Mouse (Mus musculus) kidney, embryonic 15.5 days (tissue): ENCODE measurements at regions not wholly inside any gene's neighbourhood (a gene's known extent, or its start where the extent isn't known, plus 50 kb on each side); places are given as distances from the start of the nearest gene placed in this dataset.
"Not testable (repeated sequence)": the region's sequence is repeated elsewhere in the genome, so short reads cannot be mapped to it uniquely, and the experiment has no call there.

Experiments used
- ATAC-seq: fragments of 200-750 bp; cut with Nextera tagmentation; replicated peaks from 2 replicates; pipeline ENCODE4 v1.8.0; 2017; ENCODE audit warnings: moderate TSS enrichment; ENCODE audit not compliant: low FRiP score
- H3K27ac ChIP-seq: fragments of 300-500 bp; sonication (generic); 2 replicates; pipeline ENCODE4 v1.5.1; 2015; ENCODE audit warnings: mild to moderate bottlenecking, inconsistent platforms
- H3K27me3 ChIP-seq: fragments of 300-500 bp; sonication (generic); 2 replicates; pipeline ENCODE4 v1.6.1; 2015; ENCODE audit warnings: inconsistent platforms
- H3K36me3 ChIP-seq: fragments of 300-500 bp; sonication (generic); 2 replicates; pipeline ENCODE4 v1.6.1; 2015; ENCODE audit warnings: inconsistent platforms
- H3K4me1 ChIP-seq: fragments of 300-500 bp; sonication (generic); 2 replicates; pipeline ENCODE4 v1.6.1; 2015; ENCODE audit warnings: inconsistent platforms
- H3K4me2 ChIP-seq: fragments of 300-500 bp; sonication (generic); 2 replicates; pipeline ENCODE4 v1.6.1; 2015; ENCODE audit warnings: moderate library complexity, mild to moderate bottlenecking, inconsistent platforms
- H3K4me3 ChIP-seq: fragments of 300-500 bp; sonication (generic); replicated peaks from 2 replicates; pipeline ENCODE4 v1.5.1; 2015; ENCODE audit warnings: mild to moderate bottlenecking, inconsistent platforms
- H3K9ac ChIP-seq: fragments of 300-500 bp; sonication (generic); 2 replicates; pipeline ENCODE4 v1.6.1; 2015; ENCODE audit warnings: mild to moderate bottlenecking, inconsistent platforms
- H3K9me3 ChIP-seq: fragments of 300-500 bp; sonication (generic); replicated peaks from 2 replicates; pipeline ENCODE4 v1.6.1; 2016; ENCODE audit warnings: inconsistent platforms
- WGBS: fragments of 180-500 bp; shearing (Covaris S2); methylation state at CpG from one replicate; pipeline ENCODE4 v1.1.7; 2015; ENCODE audit warnings: mixed read lengths; 5-methylcytosine and 5-hydroxymethylcytosine counted together

DNA sequence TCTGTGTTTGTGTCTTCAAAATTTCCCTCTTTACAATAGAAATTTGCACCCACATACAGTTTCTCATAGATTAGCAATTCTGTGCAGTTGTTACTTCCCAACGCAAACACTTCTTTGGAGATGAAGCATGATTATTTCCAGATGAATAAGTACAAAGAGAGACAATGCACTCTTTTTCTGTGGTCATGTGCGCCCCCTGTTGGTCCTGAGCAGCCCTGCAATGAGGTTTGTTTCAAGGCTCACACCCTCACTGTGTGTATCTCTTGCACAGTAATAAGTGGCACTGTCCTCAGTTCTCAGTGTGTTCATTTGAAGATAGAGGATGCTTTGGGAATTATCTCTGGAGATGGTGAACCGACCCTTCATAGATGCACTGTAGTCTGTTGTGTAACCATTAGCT lies 368.1 kb downstream of the Adam6a start:
- no peak overlapping the region for H3K4me3 ChIP-seq
- H3K9ac ChIP-seq: no peak overlapping the region
- no peaks in the 10 kb centered on the region for H3K9me3 ChIP-seq
- H3K4me2 ChIP-seq: no peak overlapping the region
- H3K27ac ChIP-seq: no peak overlapping the region
- ATAC-seq: no peak
- H3K36me3 ChIP-seq: no peaks in the 10 kb centered on the region
- no peaks in the 10 kb centered on the region for H3K27me3 ChIP-seq
- no peaks in the 10 kb centered on the region for H3K4me1 ChIP-seq
- 42% methylated on average over 3 of the region's 3 CpGs for WGBS

- Histone ChIP-seq H3K4me1 (no peaks in the 10 kb centered on the region), H3K4me3 (no peak overlapping the region), H3K4me2 (no peak overlapping the region), H3K36me3 (no peaks in the 10 kb centered on the region), H3K27ac (no peak overlapping the region), H3K9me3 (no peaks in the 10 kb centered on the region), H3K9ac (no peak overlapping the region), H3K27me3 (no peaks in the 10 kb centered on the region)
- ATAC-seq: no peak
These were observed 397.0 kb downstream of the Adam6a start for GRCm38 (mm10) chr12:113940721-113941120.

- H3K27me3 ChIP-seq, H3K4me3 ChIP-seq, H3K4me1 ChIP-seq, H3K36me3 ChIP-seq, H3K4me2 ChIP-seq, H3K9me3 ChIP-seq, H3K9ac ChIP-seq, H3K27ac ChIP-seq, ATAC-seq: not testable (repeated sequence)
- whole genome bisulfite sequencing: 44% methylated on average over 1 of the region's 1 CpGs
These were observed 400.1 kb downstream of the Adam6a start for GRCm38 (mm10) chr12:113943661-113944327.

DNA sequence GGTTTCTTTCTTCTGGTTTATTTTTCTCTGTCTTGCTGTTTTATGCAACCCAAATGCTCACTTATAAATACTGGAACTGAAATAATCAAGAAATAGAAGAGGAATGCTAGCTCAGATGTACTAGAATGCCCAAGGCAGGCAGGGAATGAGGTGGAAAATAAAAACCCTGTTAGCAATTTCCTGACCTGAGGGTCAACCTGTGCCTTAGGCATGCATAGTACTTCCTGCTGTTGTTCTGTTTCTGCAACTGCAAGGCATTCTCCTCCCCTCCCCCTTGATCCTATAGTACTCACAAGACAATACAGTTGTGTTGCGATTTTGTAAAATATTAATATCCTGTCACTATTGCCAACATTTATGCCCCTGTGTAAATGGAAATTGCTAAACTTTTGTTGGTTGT lies 402.1 kb downstream of the Adam6a start:
- not testable (repeated sequence) for H3K4me3 ChIP-seq, H3K27me3 ChIP-seq, H3K27ac ChIP-seq, H3K4me2 ChIP-seq, H3K4me1 ChIP-seq, H3K36me3 ChIP-seq, H3K9me3 ChIP-seq, H3K9ac ChIP-seq, ATAC-seq
- WGBS: 82% methylated on average over 1 of the region's 1 CpGs

DNA sequence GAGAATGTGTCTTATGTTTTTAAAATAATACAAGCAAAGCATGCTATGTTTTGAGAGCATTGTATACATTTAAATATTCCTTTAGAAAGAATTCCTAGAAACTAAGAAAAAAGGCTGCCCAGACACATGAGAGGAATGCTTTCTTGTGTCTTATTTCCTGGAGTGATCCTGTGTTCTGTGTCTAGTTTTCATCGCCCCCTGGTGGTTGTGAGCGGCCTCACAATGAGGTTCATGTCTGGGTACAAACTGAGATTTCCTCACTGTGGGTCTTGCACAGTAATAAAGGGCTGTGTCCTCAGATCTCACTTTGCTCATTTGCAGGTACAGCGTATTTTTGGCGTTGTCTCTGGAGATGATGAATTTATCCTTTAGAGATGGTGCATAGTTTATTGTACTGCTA lies 404.3 kb downstream of the Adam6a start:
- not testable (repeated sequence) for H3K4me3 ChIP-seq, ATAC-seq, H3K36me3 ChIP-seq, H3K9ac ChIP-seq, H3K9me3 ChIP-seq, H3K27ac ChIP-seq, H3K4me1 ChIP-seq, H3K27me3 ChIP-seq, H3K4me2 ChIP-seq
- 23% methylated on average over 4 of the region's 4 CpGs for WGBS

DNA sequence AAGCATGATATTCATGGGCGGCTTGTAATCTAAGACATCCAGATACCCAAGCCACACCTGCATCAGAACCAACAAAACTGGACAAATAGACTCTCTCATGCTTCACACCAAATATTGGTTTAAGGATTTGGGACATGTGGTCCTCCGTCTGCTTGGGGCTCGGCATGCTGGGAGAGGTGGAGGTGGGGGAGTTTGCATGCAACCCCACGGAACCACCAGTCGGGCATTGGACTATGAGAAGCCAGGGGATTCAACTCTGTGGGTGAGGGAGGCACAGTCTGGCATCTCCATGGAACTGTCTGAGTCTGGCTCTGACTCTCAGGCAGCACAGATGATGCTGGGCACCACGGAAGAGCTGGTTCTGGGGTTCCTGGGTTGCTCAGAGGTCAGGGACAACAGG lies 430.6 kb downstream of the Adam6a start:
- Histone ChIP-seq H3K9me3 (no peaks in the 10 kb centered on the region; the same call in 1 of the 2 replicates), H3K4me3 (no peak overlapping the region), H3K4me1 (no peaks in the 10 kb centered on the region), H3K27me3 (no peaks in the 10 kb centered on the region), H3K4me2 (no peak overlapping the region), H3K9ac (no peak overlapping the region), H3K27ac (no peak overlapping the region), H3K36me3 (no peaks in the 10 kb centered on the region)
- WGBS: 85% methylated on average over 6 of the region's 6 CpGs
- ATAC-seq: no peak

DNA sequence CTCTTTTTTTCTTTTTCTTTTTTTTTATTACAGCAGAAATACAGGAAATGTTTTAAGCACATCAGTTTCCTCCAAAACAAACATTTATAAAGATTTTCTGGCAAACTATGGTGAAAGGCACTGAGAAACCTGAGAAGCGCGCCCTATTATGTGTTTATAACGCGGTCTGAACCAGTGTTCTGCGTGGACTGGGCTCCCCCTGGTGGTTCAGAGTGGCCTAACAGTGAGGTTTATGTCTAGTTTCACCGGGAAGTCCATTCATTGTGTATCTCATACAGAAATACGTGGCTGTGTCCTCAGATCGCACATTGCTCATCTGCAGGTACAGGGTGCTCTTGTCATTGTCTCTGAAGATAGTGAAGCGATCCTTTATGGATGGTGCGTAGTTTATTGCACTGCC lies 437.9 kb downstream of the Adam6a start:
- H3K27ac ChIP-seq, ATAC-seq, H3K4me2 ChIP-seq, H3K9me3 ChIP-seq, H3K9ac ChIP-seq, H3K36me3 ChIP-seq, H3K4me3 ChIP-seq, H3K27me3 ChIP-seq, H3K4me1 ChIP-seq: not testable (repeated sequence)
- 30% methylated on average over 10 of the region's 10 CpGs for WGBS

- Histone ChIP-seq H3K4me2 (no peak overlapping the region), H3K4me3 (no peak overlapping the region), H3K4me1 (no peaks in the 10 kb centered on the region), H3K9ac (no peak overlapping the region), H3K27me3 (no peaks in the 10 kb centered on the region), H3K9me3 (no peaks in the 10 kb centered on the region), H3K27ac (no peak overlapping the region), H3K36me3 (no peaks in the 10 kb centered on the region)
- 71% methylated on average over 5 of the region's 5 CpGs for WGBS
- 0 out of 2 replicates have a peak, but pooled peaks have one; percentile 58 for ATAC-seq
These were observed 443.7 kb downstream of the Adam6a start for GRCm38 (mm10) chr12:113987233-113987990.

- WGBS: 78% methylated on average over 2 of the region's 2 CpGs
These were observed 448.7 kb downstream of the Adam6a start for GRCm38 (mm10) chr12:113992425-113992824.

DNA sequence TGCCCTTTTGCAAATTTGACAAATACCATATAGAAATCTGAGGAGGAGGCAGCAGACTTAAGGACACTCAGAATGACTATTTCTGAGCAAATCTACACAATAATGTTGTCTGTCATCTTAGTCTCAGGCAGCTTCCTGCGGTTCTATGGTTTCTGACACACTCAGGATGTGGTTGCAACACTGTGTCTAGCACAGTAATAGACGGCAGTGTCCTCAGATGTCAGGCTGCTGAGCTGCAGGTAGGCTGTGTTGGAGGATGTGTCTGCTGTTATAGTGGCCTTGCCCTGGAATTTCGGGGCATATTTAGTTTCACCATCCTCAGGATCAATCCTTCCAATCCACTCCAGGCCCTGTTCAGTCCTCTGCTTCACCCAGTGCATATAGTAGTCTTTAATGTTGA lies 450.6 kb downstream of the Adam6a start:
- not testable (repeated sequence) for H3K4me1 ChIP-seq, H3K27ac ChIP-seq, H3K4me2 ChIP-seq, ATAC-seq, H3K9ac ChIP-seq, H3K4me3 ChIP-seq, H3K9me3 ChIP-seq, H3K27me3 ChIP-seq, H3K36me3 ChIP-seq
- 67% methylated on average over 3 of the region's 3 CpGs for WGBS

More at GRCm38 (mm10) chr12:113992425-113992824, 448.7 kb downstream of the Adam6a start:
- no peaks in the 10 kb centered on the region for H3K4me1 ChIP-seq
- no peak for ATAC-seq
- H3K4me2 ChIP-seq: no peak overlapping the region
- no peaks in the 10 kb centered on the region for H3K9me3 ChIP-seq
- no peak overlapping the region for H3K9ac ChIP-seq
- H3K27me3 ChIP-seq: no peaks in the 10 kb centered on the region
- H3K4me3 ChIP-seq: no peak overlapping the region
- H3K27ac ChIP-seq: no peak overlapping the region
- H3K36me3 ChIP-seq: no peaks in the 10 kb centered on the region

DNA sequence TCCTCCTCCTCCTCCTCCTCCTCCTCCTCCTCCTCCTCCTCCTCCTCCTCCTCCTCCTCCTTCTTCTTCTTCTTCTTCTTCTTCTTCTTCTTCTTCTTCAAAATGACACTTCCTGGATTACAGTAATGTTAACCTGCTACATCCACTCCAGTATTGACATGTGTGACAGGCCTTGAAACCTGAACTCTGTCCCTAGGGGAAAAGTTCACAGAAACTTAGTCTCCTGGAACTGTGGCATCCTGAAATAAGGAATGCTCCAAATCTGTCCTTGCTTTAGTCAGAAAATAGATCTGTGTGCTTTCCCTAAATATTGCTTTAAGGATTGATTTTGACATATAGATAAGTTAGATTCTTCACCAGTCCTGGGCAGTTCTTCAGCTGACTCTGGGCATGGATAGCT lies 464.8 kb downstream of the Adam6a start:
- not testable (repeated sequence) for H3K9ac ChIP-seq, H3K4me1 ChIP-seq, H3K9me3 ChIP-seq, H3K4me2 ChIP-seq, H3K36me3 ChIP-seq, H3K27me3 ChIP-seq, ATAC-seq, H3K4me3 ChIP-seq, H3K27ac ChIP-seq

DNA sequence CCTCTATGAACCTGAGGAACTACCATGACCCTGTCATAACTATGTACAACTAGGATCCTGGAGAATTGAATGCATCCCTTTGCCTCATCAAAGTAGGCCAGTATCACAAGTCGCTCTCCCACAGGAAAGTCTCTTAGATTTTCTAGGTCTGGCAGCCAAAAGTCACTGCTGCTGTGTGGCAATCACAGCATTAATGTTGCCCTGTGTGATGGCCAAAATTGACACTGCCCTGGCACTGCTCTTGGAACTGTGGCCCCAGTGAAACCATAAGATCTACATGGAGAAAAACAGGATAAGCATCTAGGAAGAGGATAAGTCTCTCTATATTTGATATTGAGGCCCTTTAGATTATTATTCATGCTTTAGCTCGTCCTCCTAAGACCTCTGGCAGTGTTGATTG lies 465.7 kb downstream of the Adam6a start:
- Histone ChIP-seq H3K27me3 (no peaks in the 10 kb centered on the region), H3K9ac (no peak overlapping the region), H3K4me3 (no peak overlapping the region), H3K4me2 (no peak overlapping the region), H3K4me1 (no peaks in the 10 kb centered on the region), H3K36me3 (no peaks in the 10 kb centered on the region), H3K27ac (no peak overlapping the region), H3K9me3 (no peaks in the 10 kb centered on the region)
- WGBS: 63% methylated on average over 2 of the region's 2 CpGs
- ATAC-seq: no peak

DNA sequence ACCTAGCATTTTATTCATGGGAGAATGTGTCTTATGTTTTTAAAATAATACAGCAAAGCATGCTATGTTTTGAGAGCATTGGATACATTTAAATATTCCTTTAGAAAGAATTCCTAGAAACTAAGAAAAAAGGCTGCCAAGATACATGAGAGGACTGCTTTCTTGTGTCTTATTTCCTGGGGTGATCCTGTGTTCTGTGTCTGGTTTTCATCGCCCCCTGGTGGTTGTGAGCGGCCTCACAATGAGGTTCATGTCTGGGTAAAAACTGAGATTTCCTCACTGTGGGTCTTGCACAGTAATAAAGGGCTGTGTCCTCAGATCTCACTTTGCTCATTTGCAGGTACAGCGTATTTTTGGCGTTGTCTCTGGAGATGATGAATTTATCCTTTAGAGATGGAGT lies 469.2 kb downstream of the Adam6a start:
- H3K36me3 ChIP-seq, H3K9ac ChIP-seq, H3K4me1 ChIP-seq, ATAC-seq, H3K9me3 ChIP-seq, H3K27ac ChIP-seq, H3K4me3 ChIP-seq, H3K4me2 ChIP-seq, H3K27me3 ChIP-seq: not testable (repeated sequence)
- 26% methylated on average over 4 of the region's 4 CpGs for WGBS
